Mouse (Mus musculus): ENCODE data around the gene Gm15155. TPM values are rescaled to one million over a fixed set of nuclear protein-coding genes. Genes with fewer than 3 reads are reported as not detected.

Gene Gm15155
- 0.61 TPM in 1 of 2 replicates, not detected in the other for polyA plus RNA-seq (2014; fragmentation: Nextera tagmentation; extraction: Ambion mirVana)

GRCm38 (mm10) chrX:155624341-155624841, at the start of gene Gm15155:
Gene Gm15155, plus strand, starts transcription at chrX:155624741.
- peak within 1 kb of the TSS; percentile 68 for H3K4me2 ChIP-seq (replicated peaks)
- DNase-seq (ENCODE audit: low spot score), result no peak
- no peaks in the 10 kb centered on the region for H3K27me3 ChIP-seq (ENCODE audit: control insufficient read depth, insufficient read depth, low read length)
- H3K27ac ChIP-seq, result peak within 1 kb of the TSS; percentile 82
- H3K4me1 ChIP-seq (replicated peaks; ENCODE audit: control insufficient read depth, insufficient read depth, low read length), result no peaks in the 10 kb centered on the region
- H3K36me3 ChIP-seq (replicated peaks; ENCODE audit: control insufficient read depth, insufficient read depth), result no peaks in the 10 kb centered on the region
- peak within 1 kb of the TSS; percentile 57 for H3K4me3 ChIP-seq (replicated peaks; ENCODE audit: low read length)
- no peaks in the 10 kb centered on the region for H3K9me3 ChIP-seq (ENCODE audit: control insufficient read depth, low read length)
- peak within 1 kb of the TSS; percentile 63 for H3K9ac ChIP-seq
- 21% methylated on average over 17 of the region's 19 CpGs for WGBS
- ATAC-seq (ENCODE audit: low FRiP score), result peak; percentile 46

GRCm38 (mm10) chrX:155579791-155580190, 44.8 kb upstream of the Gm15155 start:
- no peaks in the 10 kb centered on the region for H3K36me3 ChIP-seq (replicated peaks; ENCODE audit: control insufficient read depth, insufficient read depth)
- H3K4me2 ChIP-seq (replicated peaks), result no peak overlapping the region
- H3K4me1 ChIP-seq (replicated peaks; ENCODE audit: control insufficient read depth, insufficient read depth, low read length), result no peaks in the 10 kb centered on the region
- no peak overlapping the region for H3K4me3 ChIP-seq (replicated peaks; ENCODE audit: low read length)
- no peaks in the 10 kb centered on the region for H3K9me3 ChIP-seq (ENCODE audit: control insufficient read depth, low read length)
- H3K27ac ChIP-seq, result no peak overlapping the region
- no peak overlapping the region for H3K9ac ChIP-seq
- H3K27me3 ChIP-seq (ENCODE audit: control insufficient read depth, insufficient read depth, low read length), result no peaks in the 10 kb centered on the region
- ATAC-seq (ENCODE audit: low FRiP score) (no peak), DNase-seq (ENCODE audit: low spot score) (no peak)

DNA sequence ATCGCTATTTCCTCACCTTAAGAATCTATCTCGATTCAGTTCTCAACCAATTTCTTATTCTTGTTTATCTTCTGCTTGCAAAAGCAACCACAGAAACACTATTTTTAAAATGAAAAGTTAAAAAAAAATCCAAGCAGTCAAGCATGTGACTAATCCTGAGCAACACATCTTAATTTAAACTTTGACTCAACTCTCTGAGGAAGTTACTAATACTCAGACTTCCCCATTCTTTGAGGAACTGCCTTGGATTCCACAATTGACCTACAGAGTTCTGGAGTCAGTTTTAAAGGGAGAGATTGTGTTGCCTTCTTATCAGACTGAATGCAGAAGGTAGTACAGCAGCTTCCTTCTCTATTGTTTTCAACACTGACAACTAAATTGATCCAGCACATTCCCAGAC, 40.0 kb upstream of the Gm15155 start:
- no peaks in the 10 kb centered on the region for H3K36me3 ChIP-seq (replicated peaks; ENCODE audit: control insufficient read depth, insufficient read depth)
- H3K4me2 ChIP-seq (replicated peaks), result no peak overlapping the region
- no peak overlapping the region for H3K9ac ChIP-seq
- no peak for DNase-seq (ENCODE audit: low spot score)
- no peaks in the 10 kb centered on the region for H3K9me3 ChIP-seq (ENCODE audit: control insufficient read depth, low read length)
- H3K4me3 ChIP-seq (replicated peaks; ENCODE audit: low read length), result no peak overlapping the region
- no peaks in the 10 kb centered on the region for H3K27me3 ChIP-seq (ENCODE audit: control insufficient read depth, insufficient read depth, low read length)
- H3K4me1 ChIP-seq (replicated peaks; ENCODE audit: control insufficient read depth, insufficient read depth, low read length), result no peaks in the 10 kb centered on the region
- no peak overlapping the region for H3K27ac ChIP-seq
- WGBS, result 93% methylated on average over 2 of the region's 2 CpGs
- ATAC-seq (ENCODE audit: low FRiP score), result no peak

- Histone ChIP-seq H3K27ac (no peak overlapping the region), H3K36me3 (replicated peaks; ENCODE audit: control insufficient read depth, insufficient read depth) (no peaks in the 10 kb centered on the region), H3K9me3 (ENCODE audit: control insufficient read depth, low read length) (no peaks in the 10 kb centered on the region), H3K4me2 (replicated peaks) (no peak overlapping the region), H3K27me3 (ENCODE audit: control insufficient read depth, insufficient read depth, low read length) (no peaks in the 10 kb centered on the region), H3K4me3 (replicated peaks; ENCODE audit: low read length) (no peak overlapping the region), H3K4me1 (replicated peaks; ENCODE audit: control insufficient read depth, insufficient read depth, low read length) (no peaks in the 10 kb centered on the region), H3K9ac (no peak overlapping the region)
- WGBS, result 79% methylated on average over 3 of the region's 3 CpGs
- ATAC-seq (ENCODE audit: low FRiP score) (no peak), DNase-seq (ENCODE audit: low spot score) (no peak)
Measured at GRCm38 (mm10) chrX:155591490-155591889, 33.1 kb upstream of the Gm15155 start.

DNA sequence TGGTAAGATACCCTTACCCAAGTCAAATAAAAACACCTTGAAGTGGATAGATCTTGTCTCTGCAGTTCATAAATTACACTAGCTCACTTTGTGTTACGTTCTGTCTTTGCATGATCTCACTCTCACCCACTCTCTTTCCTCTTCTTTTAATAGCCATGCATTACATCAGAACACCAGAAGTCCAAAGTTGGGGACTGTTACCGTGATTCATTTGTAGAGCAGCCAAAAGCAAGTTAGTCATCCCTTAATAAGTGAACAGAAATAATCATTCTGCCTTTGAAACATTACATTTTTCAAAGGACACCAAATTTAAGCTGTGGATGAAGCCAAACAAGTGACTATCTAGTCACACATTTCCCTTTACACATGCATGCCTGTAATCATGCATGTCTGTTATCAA, 32.1 kb upstream of the Gm15155 start:
- WGBS, result 78% methylated on average over 2 of the region's 2 CpGs
- H3K4me2 ChIP-seq (replicated peaks), result no peak overlapping the region
- no peaks in the 10 kb centered on the region for H3K4me1 ChIP-seq (replicated peaks; ENCODE audit: control insufficient read depth, insufficient read depth, low read length)
- ATAC-seq (ENCODE audit: low FRiP score), result no peak
- H3K9ac ChIP-seq, result no peak overlapping the region
- H3K36me3 ChIP-seq (replicated peaks; ENCODE audit: control insufficient read depth, insufficient read depth), result no peaks in the 10 kb centered on the region
- H3K9me3 ChIP-seq (ENCODE audit: control insufficient read depth, low read length), result no peaks in the 10 kb centered on the region
- no peak overlapping the region for H3K27ac ChIP-seq
- no peaks in the 10 kb centered on the region for H3K27me3 ChIP-seq (ENCODE audit: control insufficient read depth, insufficient read depth, low read length)
- no peak overlapping the region for H3K4me3 ChIP-seq (replicated peaks; ENCODE audit: low read length)
- no peak for DNase-seq (ENCODE audit: low spot score)

DNA sequence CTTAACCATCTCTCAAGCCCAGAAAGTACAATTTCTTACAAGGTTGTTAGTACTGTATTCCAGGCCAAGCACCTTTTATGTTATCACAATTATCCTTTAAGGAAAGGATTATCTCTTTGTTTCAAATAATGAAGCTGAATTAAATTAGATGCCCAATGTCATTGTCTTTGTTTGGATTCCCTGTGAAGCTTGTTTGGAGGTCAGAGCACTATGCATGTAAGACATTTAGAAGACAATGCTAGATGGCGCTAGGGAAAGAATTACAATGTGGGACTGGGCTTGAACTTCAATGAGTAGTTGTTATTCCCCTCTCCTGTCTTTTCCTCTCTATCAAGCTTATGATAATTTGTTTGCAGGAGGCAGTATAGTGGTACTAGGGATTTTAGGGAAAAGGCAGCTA, 29.9 kb upstream of the Gm15155 start:
- ATAC-seq (ENCODE audit: low FRiP score), result no peak
- 38% methylated on average over 1 of the region's 1 CpGs for WGBS
- no peak overlapping the region for H3K27ac ChIP-seq
- no peaks in the 10 kb centered on the region for H3K4me1 ChIP-seq (replicated peaks; ENCODE audit: control insufficient read depth, insufficient read depth, low read length)
- H3K9me3 ChIP-seq (ENCODE audit: control insufficient read depth, low read length), result no peaks in the 10 kb centered on the region
- H3K36me3 ChIP-seq (replicated peaks; ENCODE audit: control insufficient read depth, insufficient read depth), result no peaks in the 10 kb centered on the region
- H3K27me3 ChIP-seq (ENCODE audit: control insufficient read depth, insufficient read depth, low read length), result no peaks in the 10 kb centered on the region
- H3K9ac ChIP-seq, result no peak overlapping the region
- no peak overlapping the region for H3K4me2 ChIP-seq (replicated peaks)
- DNase-seq (ENCODE audit: low spot score), result no peak
- H3K4me3 ChIP-seq (replicated peaks; ENCODE audit: low read length), result no peak overlapping the region

- no peak for ATAC-seq (ENCODE audit: low FRiP score)
Measured at GRCm38 (mm10) chrX:155596390-155596789, 28.2 kb upstream of the Gm15155 start.

GRCm38 (mm10) chrX:155601196-155601595, 23.3 kb upstream of the Gm15155 start:
- ATAC-seq (ENCODE audit: low FRiP score) (no peak), DNase-seq (ENCODE audit: low spot score) (no peak)
- 89% methylated on average over 2 of the region's 2 CpGs for WGBS
- Histone ChIP-seq H3K9me3 (ENCODE audit: control insufficient read depth, low read length) (no peaks in the 10 kb centered on the region), H3K4me2 (replicated peaks) (no peak overlapping the region), H3K36me3 (replicated peaks; ENCODE audit: control insufficient read depth, insufficient read depth) (no peaks in the 10 kb centered on the region), H3K4me1 (replicated peaks; ENCODE audit: control insufficient read depth, insufficient read depth, low read length) (no peaks in the 10 kb centered on the region), H3K4me3 (replicated peaks; ENCODE audit: low read length) (no peak overlapping the region), H3K9ac (no peak overlapping the region), H3K27me3 (ENCODE audit: control insufficient read depth, insufficient read depth, low read length) (no peaks in the 10 kb centered on the region), H3K27ac (no peak overlapping the region)

More at GRCm38 (mm10) chrX:155596390-155596789, 28.2 kb upstream of the Gm15155 start:
- no peaks in the 10 kb centered on the region for H3K9me3 ChIP-seq (ENCODE audit: control insufficient read depth, low read length)
- H3K4me1 ChIP-seq (replicated peaks; ENCODE audit: control insufficient read depth, insufficient read depth, low read length), result no peaks in the 10 kb centered on the region
- H3K36me3 ChIP-seq (replicated peaks; ENCODE audit: control insufficient read depth, insufficient read depth), result no peaks in the 10 kb centered on the region
- H3K4me2 ChIP-seq (replicated peaks), result no peak overlapping the region
- no peak overlapping the region for H3K4me3 ChIP-seq (replicated peaks; ENCODE audit: low read length)
- H3K27ac ChIP-seq, result no peak overlapping the region
- H3K27me3 ChIP-seq (ENCODE audit: control insufficient read depth, insufficient read depth, low read length), result no peaks in the 10 kb centered on the region
- DNase-seq (ENCODE audit: low spot score), result no peak
- no peak overlapping the region for H3K9ac ChIP-seq

DNA sequence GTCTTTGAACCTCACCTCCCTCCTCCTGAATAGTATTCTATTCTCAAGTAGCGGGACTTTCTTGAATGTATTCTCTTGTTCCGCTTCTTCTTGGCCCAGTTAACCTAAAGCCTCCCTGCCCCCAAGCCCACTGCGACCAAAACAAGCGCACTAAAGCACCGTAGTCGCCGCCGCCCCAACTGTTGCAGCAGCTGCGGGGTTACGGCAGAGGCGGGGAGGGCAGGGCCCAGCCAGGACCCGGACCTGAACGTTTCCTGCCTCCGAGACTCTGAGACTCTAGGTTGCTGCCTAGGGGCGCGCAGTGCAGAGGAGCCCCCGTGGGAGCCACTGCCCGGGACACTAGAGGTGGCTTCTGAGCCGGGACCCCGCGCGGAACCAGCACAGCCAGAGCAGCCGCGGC, 2.0 kb upstream of the Gm15155 start:
- Histone ChIP-seq H3K27me3 (ENCODE audit: control insufficient read depth, insufficient read depth, low read length) (no peaks in the 10 kb centered on the region), H3K9me3 (ENCODE audit: control insufficient read depth, low read length) (no peaks in the 10 kb centered on the region), H3K36me3 (replicated peaks; ENCODE audit: control insufficient read depth, insufficient read depth) (no peaks in the 10 kb centered on the region), H3K4me2 (replicated peaks) (peak overlapping the region; percentile 68), H3K4me3 (replicated peaks; ENCODE audit: low read length) (peak overlapping the region; percentile 57), H3K27ac (peak overlapping the region; percentile 82), H3K4me1 (replicated peaks; ENCODE audit: control insufficient read depth, insufficient read depth, low read length) (no peaks in the 10 kb centered on the region), H3K9ac (peak overlapping the region; percentile 63)
- 15% methylated on average over 24 of the region's 24 CpGs for WGBS
- no peak for DNase-seq (ENCODE audit: low spot score)
- no peak for ATAC-seq (ENCODE audit: low FRiP score)

GRCm38 (mm10) chrX:155622961-155623599, 1.5 kb upstream of the Gm15155 start:
- WGBS, result 22% methylated on average over 23 of the region's 69 CpGs
- no peaks in the 10 kb centered on the region for H3K4me1 ChIP-seq (replicated peaks; ENCODE audit: control insufficient read depth, insufficient read depth, low read length)
- H3K4me2 ChIP-seq (replicated peaks), result peak overlapping the region; percentile 68
- peak; percentile 25 for DNase-seq (ENCODE audit: low spot score)
- peak overlapping the region; percentile 57 for H3K4me3 ChIP-seq (replicated peaks; ENCODE audit: low read length)
- H3K27ac ChIP-seq, result peak overlapping the region; percentile 82
- peak; percentile 77 for ATAC-seq (ENCODE audit: low FRiP score)
- H3K9ac ChIP-seq, result peak overlapping the region; percentile 63
- no peaks in the 10 kb centered on the region for H3K9me3 ChIP-seq (ENCODE audit: control insufficient read depth, low read length)
- no peaks in the 10 kb centered on the region for H3K36me3 ChIP-seq (replicated peaks; ENCODE audit: control insufficient read depth, insufficient read depth)
- no peaks in the 10 kb centered on the region for H3K27me3 ChIP-seq (ENCODE audit: control insufficient read depth, insufficient read depth, low read length)
